Mouse (Mus musculus): Measurements from ENCODE around the gene Mdk. TPM values are rescaled to one million over a fixed set of nuclear protein-coding genes. Genes with fewer than 3 reads are reported as not detected.

Gene Mdk
- 347 and 357 TPM in 2 replicates for polyA plus RNA-seq (2015; fragmentation: Nextera tagmentation; extraction: Ambion mirVana)

DNA sequence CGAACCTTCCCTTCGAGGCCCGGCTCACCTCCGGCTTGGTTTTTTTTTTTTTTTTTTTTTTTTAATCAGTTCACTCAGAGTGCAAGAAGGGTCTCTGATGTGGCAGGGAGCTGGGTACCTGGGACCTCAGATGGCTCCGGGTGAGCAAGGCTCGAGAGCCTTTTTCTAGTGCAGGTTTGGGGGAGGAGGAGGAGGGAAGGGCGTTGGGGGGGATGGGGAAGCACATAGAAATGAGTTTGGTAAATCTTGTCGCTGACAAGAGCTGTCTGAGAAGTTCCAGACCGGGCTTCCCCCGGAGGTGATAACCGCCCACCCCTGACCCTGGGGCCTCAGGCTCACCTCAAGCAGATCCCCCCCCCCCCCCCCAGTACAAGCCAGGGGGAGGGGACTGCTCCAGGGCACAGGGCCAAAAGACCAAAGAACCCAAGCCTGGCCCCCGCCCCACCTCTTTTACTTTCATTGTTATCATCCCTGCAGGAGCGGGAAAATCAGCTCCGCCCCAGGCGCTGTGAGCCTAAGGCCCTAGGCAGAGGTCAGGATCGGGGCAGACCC, at the start of gene Mdk:
Gene Mdk, minus strand, starts transcription at position 138 of the 552 bp plus-strand sequence.
- Histone ChIP-seq H3K4me2 (replicated peaks) (peak within 1 kb of the TSS; percentile 88), H3K9me3 (no peaks in the 10 kb centered on the region), H3K9ac (replicated peaks) (peak within 1 kb of the TSS; percentile 83), H3K4me3 (peak within 1 kb of the TSS; percentile 75), H3K27ac (replicated peaks) (peak within 1 kb of the TSS; percentile 87), H3K27me3 (no peaks in the 10 kb centered on the region), H3K36me3 (peaks cover 11% of the 10 kb centered on the region), H3K4me1 (peaks cover 37% of the 10 kb centered on the region)
- ATAC-seq (replicated peaks), result no peak; the same call in 1 of the 2 replicates
- WGBS, result 4% methylated on average over 16 of the region's 16 CpGs

DNA sequence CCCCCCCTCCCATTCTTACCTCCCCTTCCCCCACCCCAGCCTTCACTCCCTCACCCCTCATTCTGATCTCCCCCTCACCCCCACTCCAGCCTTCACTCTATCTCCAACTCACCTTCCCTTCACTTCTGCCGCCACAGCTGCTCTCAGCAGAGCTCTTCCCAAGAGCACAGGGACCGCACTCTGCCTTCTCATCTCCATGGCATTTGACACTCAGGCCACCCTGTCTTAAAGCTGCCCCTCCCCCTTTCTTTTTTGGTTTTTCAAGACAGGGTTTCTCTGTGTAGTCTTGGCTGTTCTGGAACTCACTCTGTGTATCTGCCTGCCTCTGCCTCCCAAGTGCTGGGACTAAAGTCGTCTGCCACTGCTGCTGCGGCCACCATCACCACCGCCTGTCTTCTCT, 48.7 kb upstream of the Mdk start:
- no peak for ATAC-seq (replicated peaks)
- no peak overlapping the region for H3K4me3 ChIP-seq
- 50% methylated on average over 5 of the region's 5 CpGs for WGBS
- H3K27me3 ChIP-seq, result peaks cover 12% of the 10 kb centered on the region
- H3K36me3 ChIP-seq, result no peaks in the 10 kb centered on the region
- H3K4me2 ChIP-seq (replicated peaks), result no peak overlapping the region
- H3K9ac ChIP-seq (replicated peaks), result no peak overlapping the region
- peaks cover 34% of the 10 kb centered on the region for H3K4me1 ChIP-seq
- no peaks in the 10 kb centered on the region for H3K9me3 ChIP-seq
- no peak overlapping the region for H3K27ac ChIP-seq (replicated peaks)

DNA sequence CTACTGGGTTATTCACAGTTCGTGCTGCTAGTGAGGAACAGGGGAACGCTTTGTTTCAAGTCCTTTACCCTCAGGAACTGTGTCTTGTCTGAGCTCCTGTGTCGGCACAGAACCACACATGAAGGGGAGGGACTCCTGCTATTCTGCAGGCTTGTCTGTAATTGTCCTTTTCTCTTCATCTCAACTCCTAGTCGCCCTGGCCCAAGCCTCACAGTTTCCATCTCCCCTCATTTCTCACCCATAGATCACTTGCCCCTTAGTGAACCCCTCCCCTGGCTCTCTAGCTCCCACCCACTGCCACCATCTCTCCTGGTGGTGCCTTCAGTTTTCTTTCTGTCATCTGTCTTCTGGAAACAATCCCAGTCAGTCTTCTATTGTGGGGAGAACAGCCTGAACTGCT, 48.1 kb upstream of the Mdk start:
- Histone ChIP-seq H3K27ac (replicated peaks) (no peak overlapping the region), H3K9ac (replicated peaks) (no peak overlapping the region), H3K4me3 (no peak overlapping the region), H3K27me3 (peaks cover 17% of the 10 kb centered on the region), H3K4me1 (peaks cover 40% of the 10 kb centered on the region), H3K36me3 (no peaks in the 10 kb centered on the region), H3K9me3 (no peaks in the 10 kb centered on the region), H3K4me2 (replicated peaks) (no peak overlapping the region)
- no peak for ATAC-seq (replicated peaks)
- WGBS, result 5% methylated on average over 4 of the region's 4 CpGs

DNA sequence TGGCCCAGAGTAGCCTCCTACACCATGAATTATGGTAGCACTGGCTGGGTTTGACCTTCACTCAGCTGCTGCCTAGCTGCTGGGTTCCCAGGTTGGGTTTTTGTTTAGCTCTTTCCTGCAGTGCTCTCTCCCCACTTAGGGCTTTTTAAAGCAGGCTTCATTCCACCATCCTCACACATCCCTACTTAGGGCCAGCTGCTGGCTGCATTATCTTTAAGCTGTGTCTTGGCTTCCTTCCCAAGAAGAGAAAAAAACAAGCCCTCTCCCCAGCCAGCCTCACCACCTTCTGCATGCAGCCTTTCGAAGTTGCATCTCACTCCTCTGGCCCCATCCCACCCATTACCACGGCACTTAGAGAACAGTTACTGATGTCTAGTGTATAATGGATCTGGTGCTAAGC, 46.5 kb upstream of the Mdk start:
- H3K27ac ChIP-seq (replicated peaks), result peak overlapping the region; percentile 29; the same call in 1 of the 2 replicates
- WGBS, result 10% methylated on average over 2 of the region's 2 CpGs
- no peak overlapping the region for H3K9ac ChIP-seq (replicated peaks)
- H3K4me2 ChIP-seq (replicated peaks), result no peak overlapping the region
- peaks cover 36% of the 10 kb centered on the region for H3K4me1 ChIP-seq
- ATAC-seq (replicated peaks), result no peak
- H3K4me3 ChIP-seq, result no peak overlapping the region
- H3K27me3 ChIP-seq, result peaks cover 25% of the 10 kb centered on the region
- no peaks in the 10 kb centered on the region for H3K36me3 ChIP-seq
- no peaks in the 10 kb centered on the region for H3K9me3 ChIP-seq

DNA sequence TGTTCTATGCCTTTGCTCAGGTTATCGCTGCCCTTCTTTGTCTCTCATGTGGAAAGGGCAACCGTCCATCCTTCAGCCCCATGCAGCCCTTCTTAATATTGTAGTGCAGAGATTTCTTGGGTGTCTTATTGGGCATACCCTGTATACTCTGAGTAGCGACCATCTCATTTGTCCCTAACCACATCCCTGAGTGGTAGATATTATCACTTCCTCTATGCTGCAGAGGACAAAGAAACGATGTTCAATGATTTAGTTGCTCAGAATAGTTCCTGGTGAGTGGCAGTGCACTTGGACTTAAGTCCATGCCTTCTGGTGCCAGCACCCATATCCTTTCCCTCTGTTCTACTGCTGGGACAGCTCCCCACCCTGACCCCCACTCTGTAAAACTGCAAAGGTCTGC, 45.9 kb upstream of the Mdk start:
- Histone ChIP-seq H3K9ac (replicated peaks) (no peak overlapping the region), H3K36me3 (no peaks in the 10 kb centered on the region), H3K4me3 (no peak overlapping the region), H3K27ac (replicated peaks) (0 out of 2 replicates have a peak overlapping the region, but pooled peaks have one; percentile 29), H3K4me2 (replicated peaks) (no peak overlapping the region), H3K27me3 (peaks cover 25% of the 10 kb centered on the region), H3K4me1 (peaks cover 38% of the 10 kb centered on the region), H3K9me3 (no peaks in the 10 kb centered on the region)
- WGBS, result 80% methylated on average over 4 of the region's 4 CpGs
- ATAC-seq (replicated peaks), result no peak

- Histone ChIP-seq H3K4me3 (peak within 1 kb of the TSS; percentile 38), H3K9me3 (no peaks in the 10 kb centered on the region), H3K27ac (replicated peaks) (no peak within 1 kb of the TSS), H3K36me3 (no peaks in the 10 kb centered on the region), H3K9ac (replicated peaks) (peak within 1 kb of the TSS; percentile 29), H3K4me1 (peaks cover 53% of the 10 kb centered on the region), H3K4me2 (replicated peaks) (peak within 1 kb of the TSS; percentile 46), H3K27me3 (peaks cover 25% of the 10 kb centered on the region)
- ATAC-seq (replicated peaks), result peak; percentile 41
- 2% methylated on average over 78 of the region's 79 CpGs for WGBS
Observed at GRCm38 (mm10) chr2:91975581-91976541, 43.8 kb upstream of the Mdk start, which contains the start of gene Dgkz. TSS of gene Dgkz (minus strand) at chr2:91975864.

DNA sequence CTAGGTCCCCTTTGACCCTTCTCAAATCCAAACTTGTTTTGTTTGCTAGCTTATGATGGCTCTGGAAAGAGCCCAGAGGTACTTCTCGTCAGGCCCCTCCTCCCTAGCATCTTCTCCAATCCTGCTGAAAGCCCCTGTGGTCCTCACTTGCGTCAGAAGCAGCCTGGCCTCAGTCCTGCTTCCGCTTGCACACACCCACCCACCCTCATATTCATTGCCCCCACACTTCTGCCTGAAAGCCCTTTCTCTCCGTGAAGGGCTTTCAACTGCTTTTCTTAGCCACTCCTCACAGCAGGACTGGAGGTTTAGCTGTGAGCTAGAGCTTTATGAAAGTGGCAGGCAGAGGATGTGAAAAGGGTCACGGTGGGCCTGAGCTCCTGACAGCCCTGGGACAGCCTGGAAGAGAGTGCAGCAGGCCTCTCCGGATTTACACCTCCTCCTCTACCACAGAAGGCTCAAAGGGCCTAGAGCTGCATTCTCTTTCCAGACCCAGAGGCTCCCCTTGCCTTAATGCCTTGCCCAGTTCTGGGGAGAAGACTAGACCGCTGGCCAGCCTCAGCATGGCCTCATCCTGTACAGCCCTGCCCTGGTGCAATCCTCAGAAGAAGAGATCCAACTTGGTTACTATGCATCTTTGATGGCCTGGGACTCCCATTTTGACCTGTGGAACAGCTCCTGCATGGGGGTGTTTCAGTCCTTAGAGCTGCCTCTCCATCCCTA, 41.5 kb upstream of the Mdk start:
- ATAC-seq (replicated peaks), result no peak
- H3K27me3 ChIP-seq, result peaks cover 25% of the 10 kb centered on the region
- H3K4me1 ChIP-seq, result peaks cover 42% of the 10 kb centered on the region
- H3K36me3 ChIP-seq, result no peaks in the 10 kb centered on the region
- 19% methylated on average over 7 of the region's 7 CpGs for WGBS
- peak overlapping the region; percentile 36; the same call in 1 of the 2 replicates for H3K27ac ChIP-seq (replicated peaks)
- H3K9ac ChIP-seq (replicated peaks), result no peak overlapping the region
- H3K4me3 ChIP-seq, result no peak overlapping the region
- 0 out of 2 replicates have a peak overlapping the region, but pooled peaks have one; percentile 0 for H3K4me2 ChIP-seq (replicated peaks)
- no peaks in the 10 kb centered on the region for H3K9me3 ChIP-seq

DNA sequence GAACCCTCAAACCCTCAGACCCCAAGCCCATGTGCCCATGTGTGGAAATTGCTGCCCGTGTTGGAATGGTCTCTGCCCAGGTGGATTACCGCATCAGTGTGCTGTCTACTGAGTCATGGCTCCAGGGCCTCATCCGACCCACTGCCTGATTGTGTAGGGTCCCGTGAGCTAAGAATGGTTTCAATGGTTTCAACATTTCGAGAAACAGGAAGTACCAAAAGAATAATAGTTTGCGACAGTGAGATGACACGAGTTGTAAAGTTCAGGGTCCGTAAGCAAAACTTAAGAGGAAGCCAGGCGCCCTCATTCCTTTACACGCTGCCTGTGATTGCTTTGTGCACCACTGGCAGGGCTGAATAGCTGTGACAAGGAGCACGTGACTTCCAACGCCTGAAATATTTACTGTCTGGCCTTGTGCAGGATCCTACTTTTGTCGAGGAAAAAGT, 40.0 kb upstream of the Mdk start:
- H3K36me3 ChIP-seq, result no peaks in the 10 kb centered on the region
- peak overlapping the region; percentile 82; the same call in 1 of the 2 replicates for H3K27ac ChIP-seq (replicated peaks)
- H3K27me3 ChIP-seq, result peaks cover 24% of the 10 kb centered on the region
- ATAC-seq (replicated peaks), result 0 out of 2 replicates have a peak, but pooled peaks have one; percentile 6
- H3K4me3 ChIP-seq, result 0 out of 2 replicates have a peak overlapping the region, but pooled peaks have one; percentile 16
- WGBS, result 40% methylated on average over 13 of the region's 13 CpGs
- H3K9ac ChIP-seq (replicated peaks), result 0 out of 2 replicates have a peak overlapping the region, but pooled peaks have one; percentile 27
- peaks cover 34% of the 10 kb centered on the region for H3K4me1 ChIP-seq
- peak overlapping the region; percentile 37 for H3K4me2 ChIP-seq (replicated peaks)
- H3K9me3 ChIP-seq, result no peaks in the 10 kb centered on the region

- Histone ChIP-seq H3K9me3 (no peaks in the 10 kb centered on the region), H3K27ac (replicated peaks) (peak overlapping the region; percentile 82), H3K36me3 (no peaks in the 10 kb centered on the region), H3K9ac (replicated peaks) (peak overlapping the region; percentile 27; the same call in 1 of the 2 replicates), H3K4me2 (replicated peaks) (peak overlapping the region; percentile 37), H3K4me1 (peaks cover 34% of the 10 kb centered on the region), H3K27me3 (peaks cover 21% of the 10 kb centered on the region), H3K4me3 (peak overlapping the region; percentile 16)
- WGBS, result 9% methylated on average over 21 of the region's 21 CpGs
- peak; percentile 47 for ATAC-seq (replicated peaks)
Observed at GRCm38 (mm10) chr2:91971231-91972097, 39.4 kb upstream of the Mdk start.

DNA sequence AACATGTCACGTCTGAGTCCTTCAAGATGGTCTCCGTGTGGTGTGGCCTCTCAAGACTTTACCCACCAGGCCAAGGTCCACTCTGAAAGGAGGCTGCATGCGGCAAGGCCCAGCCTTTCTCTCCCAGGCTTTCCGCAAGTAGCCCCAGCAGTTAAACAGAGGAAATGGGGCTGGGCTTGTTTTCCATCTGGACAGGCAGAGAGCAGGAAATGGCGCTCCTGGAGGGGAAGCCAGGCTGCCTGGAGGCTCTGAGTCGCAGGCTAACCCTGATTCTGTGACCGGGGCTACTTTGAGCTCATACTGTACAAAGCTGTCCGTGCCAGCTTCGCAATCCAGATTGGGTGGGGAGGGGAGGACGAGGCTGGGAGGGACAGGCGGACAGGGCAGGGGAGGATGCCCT, 35.9 kb upstream of the Mdk start:
- no peak overlapping the region for H3K4me2 ChIP-seq (replicated peaks)
- ATAC-seq (replicated peaks), result no peak
- no peaks in the 10 kb centered on the region for H3K36me3 ChIP-seq
- H3K9me3 ChIP-seq, result no peaks in the 10 kb centered on the region
- H3K4me1 ChIP-seq, result peaks cover 18% of the 10 kb centered on the region
- H3K4me3 ChIP-seq, result no peak overlapping the region
- H3K27ac ChIP-seq (replicated peaks), result no peak overlapping the region
- H3K9ac ChIP-seq (replicated peaks), result no peak overlapping the region
- H3K27me3 ChIP-seq, result peaks cover 6% of the 10 kb centered on the region; the same call in 1 of the 2 replicates
- 76% methylated on average over 11 of the region's 11 CpGs for WGBS

GRCm38 (mm10) chr2:91966367-91966766, 34.3 kb upstream of the Mdk start:
- no peaks in the 10 kb centered on the region for H3K9me3 ChIP-seq
- H3K4me2 ChIP-seq (replicated peaks), result no peak overlapping the region
- ATAC-seq (replicated peaks), result no peak
- 85% methylated on average over 5 of the region's 5 CpGs for WGBS
- H3K27me3 ChIP-seq, result peaks cover 6% of the 10 kb centered on the region; the same call in 1 of the 2 replicates
- peaks cover 22% of the 10 kb centered on the region for H3K4me1 ChIP-seq
- no peak overlapping the region for H3K4me3 ChIP-seq
- H3K36me3 ChIP-seq, result no peaks in the 10 kb centered on the region
- H3K27ac ChIP-seq (replicated peaks), result no peak overlapping the region
- H3K9ac ChIP-seq (replicated peaks), result no peak overlapping the region

Data from forebrain, embryonic 15.5 days (tissue).